Mouse (Mus musculus) monocyte, adult 5-6 weeks (primary cell): ENCODE data around the gene Slc35a1. TPM values are rescaled to one million over a fixed set of nuclear protein-coding genes. Genes with fewer than 3 reads are reported as not detected.

Source experiments
- ATAC-seq: fragments of 153-309, 156-312 bp; replicated peaks from 2 replicates; pipeline ENCODE4 v1.8.0; 2017; ENCODE audit warnings: mild to moderate bottlenecking; ENCODE audit not compliant: low TSS enrichment, insufficient number of reproducible peaks, severe bottlenecking, poor library complexity, low FRiP score
- total RNA-seq: library from RNA; stranded (forward); fragments of 200-1000, 200-491, 200-594 nt; gene quantifications from 3 replicates; pipeline ENCODE4 v1.2.3, GENCODE M21; 2017

Slc35a1 gene
- total RNA-seq, 1 experiment from 2014 or later: 22.2 TPM

GRCm38 (mm10) chr4:34661514-34661913, 25.7 kb downstream of the Slc35a1 start:
- ATAC-seq: 0 out of 2 replicates have a peak, but pooled peaks have one; percentile 31

DNA sequence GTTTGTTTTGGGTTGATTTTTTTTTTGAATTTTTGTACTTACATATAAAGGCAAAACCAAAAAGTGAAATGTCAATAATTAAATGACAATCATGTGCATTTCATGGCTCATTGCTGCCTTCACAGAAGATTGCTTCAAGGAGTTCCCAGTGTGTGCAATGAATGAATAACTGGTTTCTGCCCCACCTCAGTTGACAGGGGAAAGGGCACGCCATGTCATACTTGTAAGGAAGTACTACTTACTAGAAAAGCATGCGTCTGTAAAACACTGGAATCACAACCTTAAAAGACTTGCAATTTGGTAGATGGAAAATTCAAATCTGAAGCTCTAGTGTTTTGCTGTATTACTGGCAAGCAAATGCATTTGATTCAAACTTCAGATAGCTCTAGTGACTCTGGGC, 28.2 kb downstream of the Slc35a1 start:
- ATAC-seq: no peak

GRCm38 (mm10) chr4:34656101-34656500, 31.1 kb downstream of the Slc35a1 start:
- ATAC-seq: no peak

- ATAC-seq: no peak
Measured at GRCm38 (mm10) chr4:34653179-34653578, 34.1 kb downstream of the Slc35a1 start.

- ATAC-seq: no peak
Measured at GRCm38 (mm10) chr4:34644779-34645178, 42.5 kb downstream of the Slc35a1 start.

DNA sequence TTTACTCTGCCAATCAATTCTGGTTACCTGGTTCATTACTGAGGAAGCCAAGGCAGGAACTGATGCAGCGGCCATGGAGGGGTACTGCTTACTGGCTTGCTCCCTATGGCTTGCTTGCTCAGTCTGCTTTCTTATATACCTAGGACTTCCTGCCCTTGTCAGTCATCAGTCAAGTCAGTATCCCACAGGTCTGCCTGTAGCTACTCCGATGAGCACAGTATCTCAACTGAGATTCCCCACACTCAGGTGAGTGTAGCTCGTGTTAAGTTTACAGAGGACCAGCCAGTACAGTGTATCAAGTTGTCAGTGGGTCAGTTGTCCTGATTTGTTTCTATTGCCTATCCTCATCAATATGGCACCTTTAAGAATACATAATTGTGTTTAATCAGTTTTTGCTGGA, 46.5 kb downstream of the Slc35a1 start:
- ATAC-seq: no peak

DNA sequence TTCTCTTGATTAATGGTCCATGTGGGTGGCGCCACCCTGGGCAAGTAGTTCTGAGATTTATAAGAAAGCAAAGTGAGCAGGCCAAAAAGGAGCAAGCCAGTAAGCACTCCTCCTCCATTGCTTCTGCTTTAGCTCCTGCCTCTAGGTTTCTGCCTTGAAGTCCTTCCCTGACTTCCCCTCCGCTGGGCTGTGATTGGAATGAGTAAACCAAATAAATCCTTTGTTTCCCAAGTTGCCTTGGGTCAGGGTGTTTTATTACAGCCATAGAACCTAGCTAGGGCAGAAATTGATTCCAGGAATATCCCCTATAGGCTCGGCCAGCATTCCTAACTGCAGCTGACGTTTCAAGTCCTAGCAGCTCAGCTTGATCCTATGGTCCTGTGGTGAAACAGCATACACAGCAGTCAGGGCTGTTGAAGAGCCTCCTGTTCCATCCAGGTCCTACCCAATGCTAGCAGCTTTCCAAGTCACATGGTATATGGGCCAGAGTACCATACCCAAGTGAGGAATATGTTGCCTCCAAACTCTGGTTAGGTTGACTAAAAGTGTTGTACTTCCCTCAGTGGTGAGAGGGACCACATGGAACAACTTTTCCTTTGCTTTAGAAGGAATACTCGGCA, 47.4 kb downstream of the Slc35a1 start:
- no peak for ATAC-seq

DNA sequence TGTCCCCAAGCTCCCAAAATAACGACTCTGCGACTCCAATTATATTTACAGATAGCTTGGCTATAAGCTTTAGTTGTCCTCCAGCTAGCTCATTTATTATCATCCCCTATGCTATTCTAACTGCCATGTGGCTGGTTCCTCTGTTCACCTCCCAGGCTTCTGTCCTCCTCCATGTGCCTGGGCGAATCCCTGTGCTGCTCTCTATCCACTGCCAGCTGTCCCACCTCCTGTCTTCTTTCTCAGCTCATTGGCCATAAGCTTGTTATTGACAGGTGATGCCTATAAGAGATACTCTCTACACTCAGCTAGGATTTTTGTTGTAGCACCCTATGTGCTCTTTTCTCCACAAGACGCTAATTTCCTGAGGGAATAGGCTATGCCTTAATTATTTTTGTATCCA, 49.4 kb downstream of the Slc35a1 start:
- no peak for ATAC-seq

GRCm38 (mm10) chr4:34637386-34637785, 49.9 kb downstream of the Slc35a1 start:
- ATAC-seq: no peak

GRCm38 (mm10) chr4:34636036-34636435, 51.2 kb downstream of the Slc35a1 start:
- no peak for ATAC-seq

- ATAC-seq: no peak
Measured at GRCm38 (mm10) chr4:34634129-34634528, 53.1 kb downstream of the Slc35a1 start.

DNA sequence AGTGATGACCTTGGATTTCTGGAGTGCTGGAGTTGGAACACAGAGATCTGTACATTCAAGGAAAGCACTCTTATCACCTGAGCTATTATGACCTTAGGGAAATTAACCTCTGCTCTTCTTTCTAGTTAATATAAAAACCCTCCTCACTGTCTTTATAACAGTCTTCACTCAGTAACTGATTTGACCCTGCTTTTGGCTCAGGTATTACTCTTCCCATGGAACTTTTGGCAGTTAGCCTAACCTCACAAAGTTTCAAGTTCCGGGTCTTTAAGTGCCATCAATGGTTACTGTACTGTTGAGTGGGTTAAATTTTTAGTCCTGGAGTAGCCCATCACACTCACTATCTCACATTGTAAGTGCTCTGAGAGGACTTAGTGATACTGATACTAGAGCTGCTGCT, 57.3 kb downstream of the Slc35a1 start:
- ATAC-seq: no peak

- ATAC-seq: no peak
Measured at GRCm38 (mm10) chr4:34626401-34626800, 60.8 kb downstream of the Slc35a1 start.

DNA sequence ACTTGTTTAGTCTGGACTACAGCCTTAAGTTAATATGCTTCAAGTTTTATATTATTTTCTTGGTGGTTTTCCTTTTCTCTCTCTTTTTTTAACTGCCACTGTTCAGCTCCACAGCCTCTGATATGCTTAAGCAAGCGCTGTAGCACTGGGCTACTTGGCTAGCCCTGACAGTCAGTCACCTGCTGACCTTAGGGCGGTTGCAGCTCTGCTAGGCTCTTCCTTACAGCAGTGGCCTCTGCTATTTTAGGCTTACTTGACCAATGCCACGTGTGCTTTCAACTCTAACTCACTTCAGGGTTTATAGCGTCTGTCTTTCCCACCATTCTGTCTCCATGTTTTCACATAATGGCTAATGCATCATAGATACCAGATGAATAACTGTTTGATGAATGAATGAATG, 61.7 kb downstream of the Slc35a1 start:
- no peak for ATAC-seq

GRCm38 (mm10) chr4:34616146-34616545, 71.1 kb downstream of the Slc35a1 start:
- no peak for ATAC-seq

- ATAC-seq: no peak
Measured at GRCm38 (mm10) chr4:34615303-34615702, 71.9 kb downstream of the Slc35a1 start.

- ATAC-seq: peak; percentile 99
Measured at GRCm38 (mm10) chr4:34614630-34615094, 72.6 kb downstream of the Slc35a1 start, which contains the start of the genes Orc3 and Rars2. Gene Orc3, minus strand, starts transcription at chr4:34614944. Gene Rars2, plus strand, starts transcription at chr4:34614957.

GRCm38 (mm10) chr4:34613571-34614145, 73.6 kb downstream of the Slc35a1 start:
- ATAC-seq: no peak
